Mouse (Mus musculus): ENCODE results near the gene Phlpp2.

GRCm38 (mm10) chr8:109865536-109865935 is 2.8 kb upstream of the Phlpp2 start:
- TF ChIP-seq CTCF (IDR thresholded peaks at IDR 0.05; ENCODE audit: extremely low read depth, insufficient read depth, low read length) (no peak), POLR2A (IDR thresholded peaks at IDR 0.05; ENCODE audit: extremely low read depth, insufficient read depth, low read length) (no peak)
